Mouse (Mus musculus) lung, postnatal 0 days (tissue): ENCODE measurements at regions not wholly inside any gene's neighbourhood (a gene's known extent, or its start where the extent isn't known, plus 50 kb on each side); places are given as distances from the start of the nearest gene placed in this dataset.

Experiments used
- CTCF ChIP-seq: IDR thresholded peaks from 2 replicates; pipeline ENCODE4 v1.5.1; 2016; ENCODE audit warnings: antibody characterized with exemption, mild to moderate bottlenecking
- EP300 ChIP-seq: IDR thresholded peaks from 2 replicates; pipeline ENCODE4 v1.6.1; 2016; ENCODE audit warnings: antibody characterized with exemption, mild to moderate bottlenecking, control low read depth

DNA sequence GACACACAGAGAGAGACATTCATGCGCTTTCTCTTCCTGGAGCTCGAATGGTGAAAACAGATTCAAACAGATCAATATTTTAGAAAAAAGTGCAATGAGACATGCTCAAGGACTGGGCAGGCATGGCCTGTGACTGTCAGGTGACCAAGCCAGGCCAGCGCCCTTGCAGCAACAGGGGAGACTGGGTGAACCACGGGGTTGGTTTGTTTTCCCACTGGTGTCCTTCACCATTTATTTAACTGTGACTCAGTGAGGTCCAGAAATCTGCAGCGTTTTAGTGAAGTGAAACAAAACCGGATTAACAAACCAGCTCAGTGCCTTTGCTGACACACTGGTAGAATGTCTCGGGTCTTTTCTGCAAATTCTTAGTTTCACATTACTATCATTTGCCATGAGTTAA is 148.9 kb upstream of the Ipo5 start:
- TF ChIP-seq CTCF (no peak), EP300 (no peak)
